Comparison of ENCODE assay signal across 17 mouse cellular contexts in genomic region chr10:46071810-46072549, GRCm38 (mm10).
DNase-seq lines count a peak whose midpoint lies in the region; ATAC-seq and TF ChIP-seq lines count a peak whose summit lies in the region.
"Had no signal": no experiment of that assay in that cellular context is flagged by ENCODE, and none has a peak within 500 bp of the region (broad histone marks: within the 10 kb centered on the region; RNA-seq: fewer than 3 reads in every experiment).

No protein-coding gene starts in this region.

- no peak overlapping the region for H3K4me3 ChIP-seq in layer of hippocampus, adult 2 months
- H3K4me3 ChIP-seq in forebrain, postnatal 0 days (ENCODE audit: low read depth, low read length), result no peak overlapping the region
- H3K4me3 ChIP-seq in midbrain, embryonic 11.5 days (ENCODE audit: low read depth, low read length), result no peak overlapping the region
- H3K4me3 ChIP-seq in neural tube, embryonic 13.5 days, result no peak overlapping the region
- no peak overlapping the region for H3K4me3 ChIP-seq in liver, postnatal 0 days (ENCODE audit: low read depth, low read length)
- H3K4me3 ChIP-seq: embryonic facial prominence, embryonic 12.5 days; gastrocnemius, adult 2 months; lung, embryonic 15.5 days had no signal

- no peak overlapping the region for H3K4me2 ChIP-seq in forebrain, postnatal 0 days (ENCODE audit: low read depth)
- no peak overlapping the region for H3K4me2 ChIP-seq in midbrain, embryonic 11.5 days
- peak overlapping the region; percentile 11; the same call in 1 of the 2 replicates for H3K4me2 ChIP-seq in neural tube, embryonic 13.5 days
- H3K4me2 ChIP-seq in liver, postnatal 0 days (ENCODE audit: low read depth, low read length), result no peak overlapping the region
- H3K4me2 ChIP-seq: embryonic facial prominence, embryonic 12.5 days; lung, embryonic 15.5 days had no signal

- TF ChIP-seq EP300 in liver, postnatal 0 days (IDR thresholded peaks at IDR 0.05; ENCODE audit: low read depth), result no peak

- no peaks in the 10 kb centered on the region for H3K9me3 ChIP-seq in forebrain, postnatal 0 days (ENCODE audit: low read length)
- H3K9me3 ChIP-seq in midbrain, embryonic 11.5 days (ENCODE audit: control insufficient read depth, low read length), result no peaks in the 10 kb centered on the region
- H3K9me3 ChIP-seq in neural tube, embryonic 13.5 days, result no peaks in the 10 kb centered on the region
- H3K9me3 ChIP-seq in liver, postnatal 0 days (ENCODE audit: low read length), result no peaks in the 10 kb centered on the region
- H3K9me3 ChIP-seq: embryonic facial prominence, embryonic 12.5 days; lung, embryonic 15.5 days had no signal

- no peak overlapping the region for H3K9ac ChIP-seq in forebrain, postnatal 0 days
- H3K9ac ChIP-seq in midbrain, embryonic 11.5 days (ENCODE audit: low read length), result no peak overlapping the region
- H3K9ac ChIP-seq in neural tube, embryonic 13.5 days, result peak overlapping the region; percentile 31; the same call in 1 of the 2 replicates
- no peak overlapping the region for H3K9ac ChIP-seq in liver, postnatal 0 days (replicated peaks)
- H3K9ac ChIP-seq: embryonic facial prominence, embryonic 12.5 days; lung, embryonic 15.5 days had no signal

- no peak for TF ChIP-seq CTCF in layer of hippocampus, adult 2 months (conservative IDR thresholded peaks at IDR 0.05)
- TF ChIP-seq CTCF in forebrain, postnatal 0 days (IDR thresholded peaks at IDR 0.05; ENCODE audit: low read depth), result no peak
- no peak for TF ChIP-seq CTCF in liver, postnatal 0 days (IDR thresholded peaks at IDR 0.05; ENCODE audit: low read depth)

- no peaks in the 10 kb centered on the region for H3K36me3 ChIP-seq in forebrain, postnatal 0 days (ENCODE audit: insufficient read depth)
- no peaks in the 10 kb centered on the region for H3K36me3 ChIP-seq in midbrain, embryonic 11.5 days (ENCODE audit: control insufficient read depth, insufficient read depth, low read length)
- no peaks in the 10 kb centered on the region for H3K36me3 ChIP-seq in neural tube, embryonic 13.5 days
- H3K36me3 ChIP-seq in liver, postnatal 0 days (replicated peaks; ENCODE audit: insufficient read depth, low read length), result no peaks in the 10 kb centered on the region
- H3K36me3 ChIP-seq: embryonic facial prominence, embryonic 12.5 days; lung, embryonic 15.5 days had no signal

- peak overlapping the region; percentile 36 for H3K27ac ChIP-seq in layer of hippocampus, adult 2 months
- H3K27ac ChIP-seq in forebrain, postnatal 0 days (ENCODE audit: low read depth, low read length), result no peak overlapping the region
- H3K27ac ChIP-seq in midbrain, embryonic 11.5 days (ENCODE audit: low read depth, low read length), result peak overlapping the region; percentile 60
- H3K27ac ChIP-seq in neural tube, embryonic 13.5 days (replicated peaks), result peak overlapping the region; percentile 73
- no peak overlapping the region for H3K27ac ChIP-seq in liver, postnatal 0 days (ENCODE audit: low read depth)
- H3K27ac ChIP-seq: embryonic facial prominence, embryonic 12.5 days; gastrocnemius, adult 2 months; lung, embryonic 15.5 days had no signal

- H3K4me1 ChIP-seq in forebrain, postnatal 0 days (ENCODE audit: insufficient read depth), result no peaks in the 10 kb centered on the region
- peaks cover 9% of the 10 kb centered on the region; the same call in 1 of the 2 replicates for H3K4me1 ChIP-seq in midbrain, embryonic 11.5 days (ENCODE audit: control insufficient read depth, insufficient read depth, low read length)
- peaks cover 24% of the 10 kb centered on the region for H3K4me1 ChIP-seq in neural tube, embryonic 13.5 days (replicated peaks)
- no peaks in the 10 kb centered on the region for H3K4me1 ChIP-seq in liver, postnatal 0 days (ENCODE audit: insufficient read depth)
- H3K4me1 ChIP-seq: lung, embryonic 15.5 days had no signal

- H3K27me3 ChIP-seq in forebrain, postnatal 0 days (ENCODE audit: insufficient read depth, low read length), result no peaks in the 10 kb centered on the region
- H3K27me3 ChIP-seq in midbrain, embryonic 11.5 days (ENCODE audit: control insufficient read depth, insufficient read depth, low read length), result no peaks in the 10 kb centered on the region
- H3K27me3 ChIP-seq in neural tube, embryonic 13.5 days, result no peaks in the 10 kb centered on the region
- no peaks in the 10 kb centered on the region for H3K27me3 ChIP-seq in liver, postnatal 0 days (ENCODE audit: insufficient read depth, low read length)
- H3K27me3 ChIP-seq: embryonic facial prominence, embryonic 12.5 days; lung, embryonic 15.5 days had no signal

- DNase-seq in layer of hippocampus, adult 2 months (ENCODE audit: low spot score in 2 of 2), result no peak
- no peak for DNase-seq in layer of hippocampus, adult 11-12 months (ENCODE audit: low spot score)
- no peak for DNase-seq in forebrain, postnatal 0 days
- peak; percentile 84 for DNase-seq in midbrain, embryonic 11.5 days (ENCODE audit: low spot score, missing footprints)
- DNase-seq in layer of hippocampus, adult 9-11 months, result no peak
- DNase-seq in urinary bladder, postnatal 14 days (ENCODE audit: low spot score), result no peak
- DNase-seq in liver, postnatal 0 days, result no peak
- DNase-seq: adrenal gland, postnatal 10 days; cerebellum, adult 18-20 months; gastrocnemius, adult 2 months; heart, adult 11 months; kidney, adult 18-20 months; liver; right cerebral cortex, postnatal 25 days had no signal

- 52% methylated on average over 12 of the region's 12 CpGs for WGBS in forebrain, postnatal 0 days
- 67% methylated on average over 12 of the region's 12 CpGs for WGBS in midbrain, embryonic 11.5 days
- 47% methylated on average over 12 of the region's 12 CpGs for WGBS in neural tube, embryonic 13.5 days
- 80% methylated on average over 12 of the region's 12 CpGs for WGBS in liver, postnatal 0 days (ENCODE audit: insufficient replicate concordance)

- ATAC-seq in forebrain, postnatal 0 days, result peak; percentile 30; the same call in 1 of the 2 replicates
- ATAC-seq in midbrain, embryonic 11.5 days (ENCODE audit: low FRiP score), result peak; percentile 43; the same call in 1 of the 2 replicates
- peak; percentile 80 for ATAC-seq in neural tube, embryonic 13.5 days (ENCODE audit: low read depth)
- no peak for ATAC-seq in liver, postnatal 0 days

Comparison
In these comparisons a context has a peak if more than half of its experiments do, and no peak if none do; other contexts are left out.
1. H3K27ac ChIP-seq: peak in layer of hippocampus, adult 2 months (single experiment), midbrain, embryonic 11.5 days (single experiment) and neural tube, embryonic 13.5 days (single experiment); none in forebrain, postnatal 0 days (single experiment) and liver, postnatal 0 days (single experiment).